Mouse (Mus musculus): ENCODE data around the gene Tnrc6c. TPM values are rescaled to one million over a fixed set of nuclear protein-coding genes. Genes with fewer than 3 reads are reported as not detected.

Tnrc6c gene
- total RNA-seq, 2 experiments from 2014 or later: 47.7 to 65.3 TPM

- no peak for DNase-seq (ENCODE audit: low spot score in 2 of 2)
- intact Hi-C loops (cut with DNase I): no loop called here
Measured at GRCm38 (mm10) chr11:117800038-117800437, 145.9 kb downstream of the Tnrc6c start.

- intact Hi-C loops (cut with DNase I): no loop called here
Measured at GRCm38 (mm10) chr11:117801650-117802049, 147.6 kb downstream of the Tnrc6c start.

GRCm38 (mm10) chr11:117803166-117803688 lies 149.1 kb downstream of the Tnrc6c start:
- intact Hi-C loops (cut with DNase I): no loop called here
- no peak for DNase-seq (ENCODE audit: low spot score in 2 of 2)

More at GRCm38 (mm10) chr11:117801650-117802049, 147.6 kb downstream of the Tnrc6c start:
- DNase-seq (ENCODE audit: low spot score in 2 of 2): no peak

- no peak for DNase-seq (ENCODE audit: low spot score in 2 of 2)
- intact Hi-C loops (cut with DNase I): no loop called here
Measured at GRCm38 (mm10) chr11:117806781-117807180, 152.7 kb downstream of the Tnrc6c start.

- DNase-seq (ENCODE audit: low spot score in 2 of 2): peak in 1 of 2 experiments; percentile 35
Measured at GRCm38 (mm10) chr11:117809407-117810311, 155.6 kb downstream of the Tnrc6c start, which contains the start of the genes Gm20708 and Syngr2. Gene Gm20708, plus strand, starts transcription at chr11:117809668. Gene Syngr2, plus strand, starts transcription at chr11:117809668.

GRCm38 (mm10) chr11:117810401-117811046 lies 156.4 kb downstream of the Tnrc6c start:
- intact Hi-C loops (cut with DNase I): no loop called here
- DNase-seq (ENCODE audit: low spot score in 2 of 2): peak; percentile 38 to 54

More at GRCm38 (mm10) chr11:117809407-117810311, 155.6 kb downstream of the Tnrc6c start, which contains the start of the genes Gm20708 and Syngr2:
- intact Hi-C loops (cut with DNase I): no loop called here

Other genes starting within 250 kb of the Tnrc6c start
- under 1 TPM in 1 of 2 experiments, not detected in 1; 0.22 TPM for gene Gm11733, start 169.9 kb upstream of the Tnrc6c start, total RNA-seq (2021)
- gene Tmc8, start 127.8 kb downstream of the Tnrc6c start, total RNA-seq (2021): under 1 TPM; 0.62 to 0.68 TPM
- gene Tmc6, start 127.9 kb downstream of the Tnrc6c start, total RNA-seq (2021): 1 to 10 TPM; 4.5 to 8.9 TPM
- not detected for gene 6030468B19Rik, start 143.4 kb downstream of the Tnrc6c start, total RNA-seq (2021)
- 1 to 10 TPM; 1.4 to 2.2 TPM for gene Gm20708, start 155.4 kb downstream of the Tnrc6c start, total RNA-seq (2021)
- gene Syngr2, start 155.4 kb downstream of the Tnrc6c start, total RNA-seq (2021): 10 to 100 TPM; 10.1 to 10.2 TPM
- 1 to 10 TPM; 5.4 to 7.2 TPM for gene Afmid, start 171.6 kb downstream of the Tnrc6c start, total RNA-seq (2021)
- 1 to 10 TPM in 1 of 2 experiments, under 1 TPM in 1; 0.39 to 1.3 TPM for gene Tk1, start 171.8 kb downstream of the Tnrc6c start, total RNA-seq (2021)
- gene Birc5, start 195.0 kb downstream of the Tnrc6c start, total RNA-seq (2021): 1 to 10 TPM in 1 of 2 experiments, under 1 TPM in 1; 0.66 to 1.5 TPM
- not detected for gene Tmem235, start 206.5 kb downstream of the Tnrc6c start, total RNA-seq (2021)
- 1 to 10 TPM; 3.4 to 7.2 TPM for gene Tha1, start 219.2 kb downstream of the Tnrc6c start, total RNA-seq (2021)

Measured in left cerebral cortex, postnatal 36 days (tissue).